Mouse (Mus musculus) ES-Bruce4 (cell line): Measurements from ENCODE around the gene Tor2a.

Source experiments
- CTCF ChIP-seq: IDR thresholded peaks from one replicate; pipeline ENCODE4 v1.8.1; 2011; ENCODE audit warnings: low read depth, low read length
- POLR2A ChIP-seq: IDR thresholded peaks from one replicate; pipeline ENCODE4 v1.8.1; 2011; ENCODE audit warnings: low read length; ENCODE audit not compliant: insufficient read depth

- TF ChIP-seq POLR2A (no peak), CTCF (no peak)
Measured at GRCm38 (mm10) chr2:32778081-32778480, 21.0 kb downstream of the Tor2a start.
